Mouse (Mus musculus): Measurements from ENCODE around the gene Ttc27.
A peak's percentile ranks its signal among the peaks of the same experiment; 100 is the strongest.

Gene Ttc27

DNA sequence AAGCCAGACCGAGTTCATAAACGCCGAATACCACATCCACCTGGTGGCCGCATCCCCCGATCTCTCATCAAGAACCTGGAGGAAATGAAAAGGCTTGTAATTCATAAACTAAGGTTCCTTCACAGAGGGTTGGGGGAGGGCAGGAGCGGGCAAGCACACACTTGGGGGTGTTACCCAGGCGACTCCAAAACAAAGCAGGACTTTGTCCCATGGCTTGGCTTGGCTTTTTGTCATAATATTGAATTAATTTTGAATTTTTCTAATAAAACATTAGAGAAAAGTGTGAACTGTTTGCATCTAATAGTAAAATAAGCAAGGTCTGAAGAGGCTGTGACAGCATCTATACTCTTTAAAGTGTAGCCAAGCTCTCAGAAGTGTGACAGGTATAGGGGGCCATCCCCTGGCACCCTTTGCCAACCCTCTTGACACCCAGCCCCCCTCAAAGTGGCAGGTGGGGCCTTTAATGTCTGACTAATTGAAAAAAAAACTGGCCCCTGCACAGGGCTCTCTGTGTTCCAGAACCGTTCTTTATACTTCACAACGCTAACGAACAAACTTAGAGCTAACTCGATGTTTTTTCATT, 172.1 kb downstream of the Ttc27 start:
- peak; percentile 55 for DNase-seq

GRCm38 (mm10) chr17:74902453-74902852, 184.9 kb downstream of the Ttc27 start:
- DNase-seq = no peak

DNA sequence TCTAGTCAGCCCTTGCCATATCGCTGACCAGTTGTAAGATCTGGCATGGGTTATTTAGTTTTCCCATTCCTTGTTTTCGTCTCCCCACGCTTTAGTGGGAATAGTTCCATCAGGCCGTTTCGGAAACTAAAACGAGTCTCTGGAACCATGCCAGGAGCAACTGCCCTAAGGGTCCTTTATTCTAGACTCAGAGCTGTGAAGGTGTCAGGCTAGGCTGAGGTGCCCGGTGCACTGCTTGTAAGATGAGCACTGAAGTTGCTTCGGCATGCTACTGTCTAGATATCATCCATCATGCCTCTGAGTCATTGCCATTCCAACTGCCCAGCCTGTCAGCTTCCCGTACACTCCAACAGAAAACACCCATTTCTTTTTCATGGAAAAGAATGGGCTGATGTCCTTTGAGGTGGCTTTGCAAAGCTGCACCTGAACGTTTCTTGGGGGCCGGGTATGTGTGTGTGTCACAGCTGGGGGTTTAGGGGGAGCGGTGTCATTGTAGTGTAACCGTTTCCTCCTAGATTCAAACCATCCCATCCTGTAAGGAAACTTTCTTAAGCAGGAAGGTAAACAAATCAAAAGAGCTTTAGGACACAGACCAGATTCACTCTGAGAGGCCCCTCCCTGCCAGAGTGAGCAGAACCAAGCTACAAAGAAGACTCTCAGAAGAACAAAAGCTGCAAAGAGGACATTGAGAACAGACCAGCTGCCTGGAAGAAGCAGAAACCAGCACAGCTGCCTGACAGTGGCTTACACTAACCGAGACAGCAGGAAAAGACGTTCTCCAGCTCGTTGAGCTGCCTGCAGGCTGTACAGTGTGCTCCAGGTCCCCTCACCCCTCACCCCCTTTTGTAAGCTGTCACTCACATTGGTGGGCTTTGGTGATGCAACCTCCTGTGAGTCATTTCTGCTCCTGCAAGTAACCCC, 186.1 kb downstream of the Ttc27 start:
- no peak for DNase-seq

DNA sequence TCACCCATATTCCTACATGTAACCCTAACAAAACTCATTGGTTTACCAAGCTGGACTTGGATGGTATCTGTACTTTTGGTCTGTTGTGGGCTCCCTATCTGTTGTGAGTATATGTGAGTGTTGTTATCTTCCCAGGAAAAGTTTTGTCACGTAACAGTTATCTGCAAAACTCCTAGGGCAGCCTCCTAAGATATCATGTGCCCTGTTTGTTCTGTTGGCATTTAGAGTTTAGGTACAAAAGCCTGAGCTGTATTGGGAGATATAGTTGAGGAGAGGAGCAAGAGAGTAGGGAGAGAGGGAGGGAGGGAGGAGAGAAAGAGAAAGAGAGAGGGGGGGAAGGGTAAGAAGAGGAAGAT, 186.8 kb downstream of the Ttc27 start:
- no peak for DNase-seq

GRCm38 (mm10) chr17:74904956-74905355, 187.4 kb downstream of the Ttc27 start:
- DNase-seq = no peak

GRCm38 (mm10) chr17:74912995-74913394, 195.5 kb downstream of the Ttc27 start:
- DNase-seq = peak; percentile 8

Measured in kidney, adult 9 months (tissue).